Mouse (Mus musculus) G1E (cell line): ENCODE data around the gene Esyt3.

Experiments
- CTCF ChIP-seq: IDR thresholded peaks from 2 replicates; pipeline ENCODE4 v1.5.1; 2012; ENCODE audit warnings: low read depth, low read length, inconsistent platforms, mixed read lengths
- GATA1 ChIP-seq: IDR thresholded peaks from 2 replicates; pipeline ENCODE4 v1.6.1; 2012; ENCODE audit warnings: borderline replicate concordance, low read length, inconsistent platforms, mixed read lengths
- POLR2AphosphoS5 ChIP-seq: IDR thresholded peaks from 2 replicates; pipeline ENCODE4 v1.6.1; 2012; ENCODE audit warnings: low read depth, low read length, inconsistent platforms; ENCODE audit not compliant: insufficient replicate concordance
- TAL1 ChIP-seq: conservative IDR thresholded peaks from 2 replicates; pipeline ENCODE4 v1.6.1; 2012; ENCODE audit warnings: low read depth, low read length, inconsistent platforms, mixed read lengths

GRCm38 (mm10) chr9:99390201-99390600 is 31.8 kb upstream of the Esyt3 start:
- TF ChIP-seq CTCF (no peak), POLR2AphosphoS5 (no peak), GATA1 (no peak), TAL1 (no peak)
